Comparison of ENCODE assay signal across 8 mouse cellular contexts in the genomic region with DNA sequence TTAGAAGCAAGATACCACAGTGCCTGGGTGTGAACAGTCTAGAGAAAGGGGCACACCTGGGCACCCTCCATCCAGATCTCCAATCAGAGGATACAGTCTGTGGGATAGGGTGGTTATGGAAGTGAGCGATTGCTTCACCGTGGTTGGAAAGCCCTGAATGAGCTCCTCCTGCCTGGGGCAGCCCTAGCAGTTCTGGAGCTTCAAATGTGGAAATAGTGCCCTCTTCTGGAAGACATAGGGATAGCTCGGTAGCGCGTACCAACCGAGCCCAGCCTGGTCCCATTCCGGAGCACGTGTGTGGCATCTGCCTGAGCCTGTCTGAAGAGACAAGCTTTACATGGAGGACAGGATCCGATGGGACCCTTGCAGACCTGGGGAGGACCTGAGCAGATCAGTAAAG. TPM values are rescaled to one million over a fixed set of nuclear protein-coding genes. Genes with fewer than 3 reads are reported as not detected.
DNase-seq lines count a peak whose midpoint lies in the region; ATAC-seq and TF ChIP-seq lines count a peak whose summit lies in the region.

No protein-coding gene starts in this region.

- no peaks in the 10 kb centered on the region for H3K36me3 ChIP-seq in hindbrain, embryonic 16.5 days (ENCODE audit: control insufficient read depth, insufficient read depth, low read length)

- peak; percentile 72 for DNase-seq in gastrocnemius, adult 2 months
- DNase-seq in layer of hippocampus, postnatal 36 days, result peak; percentile 73 to 82
- DNase-seq in lung, postnatal 25 days (ENCODE audit: low spot score), result peak; percentile 89
- DNase-seq in retina, postnatal 1 day, result peak; percentile 86
- peak; percentile 73 for DNase-seq in thymus, postnatal 4 days

- no peaks in the 10 kb centered on the region for H3K9me3 ChIP-seq in hindbrain, embryonic 16.5 days (ENCODE audit: control insufficient read depth, low read length)

- 2% methylated on average over 9 of the region's 9 CpGs for WGBS in hindbrain, embryonic 16.5 days

- H3K4me1 ChIP-seq in hindbrain, embryonic 16.5 days (ENCODE audit: control insufficient read depth, insufficient read depth, low read depth, low read length), result no peaks in the 10 kb centered on the region

- H3K27me3 ChIP-seq in hindbrain, embryonic 16.5 days (replicated peaks; ENCODE audit: control insufficient read depth, insufficient read depth, low read length), result no peaks in the 10 kb centered on the region

- H3K9ac ChIP-seq in hindbrain, embryonic 16.5 days (ENCODE audit: low read depth, low read length), result no peak overlapping the region

- TF ChIP-seq CTCF in gastrocnemius, adult 2 months (IDR thresholded peaks at IDR 0.05), result peak; percentile 91; the same call in 1 of the 2 replicates

- H3K4me3 ChIP-seq in gastrocnemius, adult 2 months, result no peak overlapping the region
- H3K4me3 ChIP-seq in hindbrain, embryonic 16.5 days (ENCODE audit: low read length), result no peak overlapping the region

- peak; percentile 80 for ATAC-seq in activated CD4-positive, CD25-positive, alpha-beta regulatory T cell, adult 4 months
- peak; percentile 95 for ATAC-seq in common myeloid progenitor, adult 5-6 weeks (replicated peaks; ENCODE audit: low read depth, poor library complexity, severe bottlenecking)
- ATAC-seq in hindbrain, embryonic 16.5 days, result peak; percentile 87

- H3K27ac ChIP-seq in gastrocnemius, adult 2 months, result no peak overlapping the region
- no peak overlapping the region for H3K27ac ChIP-seq in hindbrain, embryonic 16.5 days (ENCODE audit: low read depth, low read length)

- intact Hi-C loops in gastrocnemius, adult 2 months (cut with DNase I), result loop anchor here (2.0 to 5.0 kb wide), 2 partner anchors 76 to 130 kb away; no protein-coding TSS in a partner anchor

- no peak overlapping the region for H3K4me2 ChIP-seq in hindbrain, embryonic 16.5 days (ENCODE audit: low read length)

RNA-seq across cellular contexts. Expression of a gene that starts 28.7 kb away (rescaled TPM):
- 1 to 10 TPM; 4.5 to 4.6 TPM for polyA plus RNA-seq in activated CD4-positive, CD25-positive, alpha-beta regulatory T cell, adult 4 months (2017; shearing (Covaris generic))
- total RNA-seq in common myeloid progenitor, adult 5-6 weeks (2017), result 0.59 TPM in 1 of 2 replicates, not detected in the other
- total RNA-seq in gastrocnemius, adult 2 months (2021), result under 1 TPM; 0.17 to 0.59 TPM
- polyA plus RNA-seq in hindbrain, embryonic 16.5 days (2015; fragmentation: Nextera tagmentation; extraction: Ambion mirVana), result 1.2 and 1.8 TPM in 2 replicates
- 10 to 100 TPM; 25.1 to 27.7 TPM for total RNA-seq in layer of hippocampus, postnatal 36 days (2021)

RNA-seq across cellular contexts. Expression of a gene that starts 50.3 kb away (rescaled TPM):
- polyA plus RNA-seq in activated CD4-positive, CD25-positive, alpha-beta regulatory T cell, adult 4 months (2017; shearing (Covaris generic)), result 1 to 10 TPM; 2.0 to 2.1 TPM
- total RNA-seq in common myeloid progenitor, adult 5-6 weeks (2017), result 13.3 and 24.8 TPM in 2 replicates
- total RNA-seq in gastrocnemius, adult 2 months (2021), result 1 to 10 TPM; 4.1 to 7.9 TPM
- polyA plus RNA-seq in hindbrain, embryonic 16.5 days (2015; fragmentation: Nextera tagmentation; extraction: Ambion mirVana), result 14.9 and 15.5 TPM in 2 replicates
- total RNA-seq in layer of hippocampus, postnatal 36 days (2021), result 1 to 10 TPM; 3.4 to 3.9 TPM

Comparison
In these comparisons a context has a peak if more than half of its experiments do, and no peak if none do; other contexts are left out.
1. RNA of a gene that starts 28.7 kb away (total RNA-seq): 25.1 to 27.7 TPM in layer of hippocampus, postnatal 36 days; 0.59 TPM in common myeloid progenitor, adult 5-6 weeks and 0.17 to 0.59 TPM in gastrocnemius, adult 2 months; every median in the first group is over 10 times any median in the second.
2. Peak in every context shown above with its lines, with median percentiles within 50 percentile points of each other: ATAC-seq and DNase-seq.